Mouse (Mus musculus) intestine, embryonic 16.5 days (tissue): Measurements from ENCODE around the gene Gsdme. TPM values are rescaled to one million over a fixed set of nuclear protein-coding genes. Genes with fewer than 3 reads are reported as not detected.

Source experiments
- ATAC-seq: fragments of 200-750 bp; cut with Nextera tagmentation; 2 replicates; pipeline ENCODE4 v1.8.0; 2017; ENCODE audit warnings: moderate TSS enrichment, moderate library complexity
- H3K27ac ChIP-seq: fragments of 300-500 bp; sonication (generic); 2 replicates; pipeline ENCODE4 v1.5.1; 2014; ENCODE audit warnings: mild to moderate bottlenecking, low read length
- H3K27me3 ChIP-seq: fragments of 300-500 bp; sonication (generic); replicated peaks from 2 replicates; pipeline ENCODE4 v1.6.1; 2014; ENCODE audit warnings: low read length, control low read depth, mixed read lengths; ENCODE audit not compliant: control insufficient read depth, insufficient read depth
- H3K36me3 ChIP-seq: fragments of 300-500 bp; sonication (generic); 2 replicates; pipeline ENCODE4 v1.6.1; 2014; ENCODE audit warnings: low read length, control low read depth; ENCODE audit not compliant: control insufficient read depth, insufficient read depth
- H3K4me1 ChIP-seq: fragments of 300-500 bp; sonication (generic); 2 replicates; pipeline ENCODE4 v1.6.1; 2014; ENCODE audit warnings: low read length, control low read depth, mixed read lengths; ENCODE audit not compliant: control insufficient read depth, insufficient read depth
- H3K4me2 ChIP-seq: fragments of 300-500 bp; sonication (generic); 2 replicates; pipeline ENCODE4 v1.6.1; 2014; ENCODE audit warnings: low read depth, low read length, control low read depth
- H3K4me3 ChIP-seq: fragments of 300-500 bp; sonication (generic); 2 replicates; pipeline ENCODE4 v1.5.1; 2014; ENCODE audit warnings: mild to moderate bottlenecking, low read length
- H3K9ac ChIP-seq: fragments of 300-500 bp; sonication (generic); 2 replicates; pipeline ENCODE4 v1.6.1; 2014; ENCODE audit warnings: low read depth, low read length
- H3K9me3 ChIP-seq: fragments of 300-500 bp; sonication (generic); 2 replicates; pipeline ENCODE4 v1.6.1; 2016; ENCODE audit warnings: low read length, control low read depth; ENCODE audit not compliant: control insufficient read depth
- WGBS: fragments of 180-500 bp; shearing (Covaris S2); extraction: QIAGEN DNeasy Blood & Tissue Kit; methylation state at CpG from one replicate; pipeline ENCODE4 v1.1.7; 2014; 5-methylcytosine and 5-hydroxymethylcytosine counted together
- polyA plus RNA-seq: library from polyadenylated mRNA; unstranded; fragments of >200 nt; fragmentation: Nextera tagmentation; extraction: Ambion mirVana; gene quantifications from 2 replicates; pipeline ENCODE4 v1.2.1, GENCODE M21; 2015

Gene Gsdme
- polyA plus RNA-seq, 1 experiment from 2014 or later = 27.8 TPM

- H3K36me3 ChIP-seq = no peaks in the 10 kb centered on the region
- H3K4me3 ChIP-seq = no peak overlapping the region
- WGBS = 91% methylated on average over 5 of the region's 5 CpGs
- no peak overlapping the region for H3K27ac ChIP-seq
- H3K9ac ChIP-seq = no peak overlapping the region
- no peaks in the 10 kb centered on the region for H3K27me3 ChIP-seq
- no peak for ATAC-seq
- H3K4me1 ChIP-seq = no peaks in the 10 kb centered on the region
- no peaks in the 10 kb centered on the region for H3K9me3 ChIP-seq
- H3K4me2 ChIP-seq = no peak overlapping the region
Measured at GRCm38 (mm10) chr6:50231288-50231687, 32.4 kb downstream of the Gsdme start.

- no peaks in the 10 kb centered on the region for H3K27me3 ChIP-seq
- ATAC-seq = no peak
- no peak overlapping the region for H3K4me3 ChIP-seq
- 76% methylated on average over 5 of the region's 5 CpGs for WGBS
- no peaks in the 10 kb centered on the region for H3K36me3 ChIP-seq
- H3K9me3 ChIP-seq = no peaks in the 10 kb centered on the region
- H3K4me2 ChIP-seq = no peak overlapping the region
- H3K27ac ChIP-seq = no peak overlapping the region
- H3K4me1 ChIP-seq = no peaks in the 10 kb centered on the region
- no peak overlapping the region for H3K9ac ChIP-seq
Measured at GRCm38 (mm10) chr6:50228180-50228579, 35.5 kb downstream of the Gsdme start.

- no peak overlapping the region for H3K9ac ChIP-seq
- no peak overlapping the region for H3K27ac ChIP-seq
- no peaks in the 10 kb centered on the region for H3K4me1 ChIP-seq
- WGBS = 87% methylated on average over 5 of the region's 5 CpGs
- no peaks in the 10 kb centered on the region for H3K27me3 ChIP-seq
- H3K4me2 ChIP-seq = no peak overlapping the region
- H3K9me3 ChIP-seq = no peaks in the 10 kb centered on the region
- ATAC-seq = 0 out of 2 replicates have a peak, but pooled peaks have one; percentile 44
- H3K36me3 ChIP-seq = no peaks in the 10 kb centered on the region
- no peak overlapping the region for H3K4me3 ChIP-seq
Measured at GRCm38 (mm10) chr6:50225232-50225631, 38.4 kb downstream of the Gsdme start.

GRCm38 (mm10) chr6:50223606-50224005 is 40.1 kb downstream of the Gsdme start:
- H3K9me3 ChIP-seq = no peaks in the 10 kb centered on the region
- H3K4me3 ChIP-seq = no peak overlapping the region
- H3K27ac ChIP-seq = no peak overlapping the region
- no peak for ATAC-seq
- H3K27me3 ChIP-seq = no peaks in the 10 kb centered on the region
- WGBS = 92% methylated on average over 4 of the region's 4 CpGs
- no peak overlapping the region for H3K4me2 ChIP-seq
- no peaks in the 10 kb centered on the region for H3K36me3 ChIP-seq
- no peaks in the 10 kb centered on the region for H3K4me1 ChIP-seq
- no peak overlapping the region for H3K9ac ChIP-seq

GRCm38 (mm10) chr6:50222986-50223385 is 40.7 kb downstream of the Gsdme start:
- Histone ChIP-seq H3K27ac (no peak overlapping the region), H3K36me3 (no peaks in the 10 kb centered on the region), H3K4me2 (no peak overlapping the region), H3K4me1 (no peaks in the 10 kb centered on the region), H3K27me3 (no peaks in the 10 kb centered on the region), H3K9me3 (no peaks in the 10 kb centered on the region), H3K9ac (no peak overlapping the region), H3K4me3 (no peak overlapping the region)
- no peak for ATAC-seq
- 74% methylated on average over 5 of the region's 5 CpGs for WGBS

- WGBS = 66% methylated on average over 5 of the region's 5 CpGs
- H3K9me3 ChIP-seq = no peaks in the 10 kb centered on the region
- no peak for ATAC-seq
Measured at GRCm38 (mm10) chr6:50222351-50222750, 41.3 kb downstream of the Gsdme start.

GRCm38 (mm10) chr6:50220863-50221262 is 42.8 kb downstream of the Gsdme start:
- H3K36me3 ChIP-seq = no peaks in the 10 kb centered on the region
- ATAC-seq = no peak
- no peaks in the 10 kb centered on the region for H3K9me3 ChIP-seq
- H3K27me3 ChIP-seq = no peaks in the 10 kb centered on the region
- H3K27ac ChIP-seq = no peak overlapping the region
- no peaks in the 10 kb centered on the region for H3K4me1 ChIP-seq
- WGBS = 56% methylated on average over 6 of the region's 6 CpGs
- H3K4me3 ChIP-seq = no peak overlapping the region
- H3K4me2 ChIP-seq = no peak overlapping the region
- no peak overlapping the region for H3K9ac ChIP-seq

More at GRCm38 (mm10) chr6:50222351-50222750, 41.3 kb downstream of the Gsdme start:
- Histone ChIP-seq H3K27me3 (no peaks in the 10 kb centered on the region), H3K4me2 (no peak overlapping the region), H3K27ac (no peak overlapping the region), H3K4me3 (no peak overlapping the region), H3K4me1 (no peaks in the 10 kb centered on the region), H3K36me3 (no peaks in the 10 kb centered on the region), H3K9ac (no peak overlapping the region)

GRCm38 (mm10) chr6:50219066-50219465 is 44.6 kb downstream of the Gsdme start:
- Histone ChIP-seq H3K4me1 (0 out of 2 replicates have a peak, but pooled peaks cover 4% of the 10 kb centered on the region), H3K9ac (no peak overlapping the region), H3K4me3 (no peak overlapping the region), H3K36me3 (no peaks in the 10 kb centered on the region), H3K4me2 (no peak overlapping the region), H3K27ac (no peak overlapping the region), H3K27me3 (no peaks in the 10 kb centered on the region), H3K9me3 (no peaks in the 10 kb centered on the region)
- 89% methylated on average over 6 of the region's 6 CpGs for WGBS
- no peak for ATAC-seq

- H3K4me3 ChIP-seq = no peak overlapping the region
- 0 out of 2 replicates have a peak, but pooled peaks cover 4% of the 10 kb centered on the region for H3K4me1 ChIP-seq
- no peak overlapping the region for H3K9ac ChIP-seq
- H3K4me2 ChIP-seq = no peak overlapping the region
- H3K27ac ChIP-seq = no peak overlapping the region
- no peak for ATAC-seq
- no peaks in the 10 kb centered on the region for H3K27me3 ChIP-seq
- WGBS = 70% methylated on average over 3 of the region's 3 CpGs
- H3K9me3 ChIP-seq = no peaks in the 10 kb centered on the region
- no peaks in the 10 kb centered on the region for H3K36me3 ChIP-seq
Measured at GRCm38 (mm10) chr6:50218628-50219027, 45.0 kb downstream of the Gsdme start.

- no peaks in the 10 kb centered on the region for H3K27me3 ChIP-seq
- WGBS = 86% methylated on average over 4 of the region's 4 CpGs
- no peaks in the 10 kb centered on the region for H3K36me3 ChIP-seq
- H3K4me3 ChIP-seq = no peak overlapping the region
- no peak for ATAC-seq
- no peak overlapping the region for H3K9ac ChIP-seq
- 0 out of 2 replicates have a peak, but pooled peaks cover 4% of the 10 kb centered on the region for H3K4me1 ChIP-seq
- H3K4me2 ChIP-seq = no peak overlapping the region
- no peak overlapping the region for H3K27ac ChIP-seq
- H3K9me3 ChIP-seq = no peaks in the 10 kb centered on the region
Measured at GRCm38 (mm10) chr6:50215986-50216385, 47.7 kb downstream of the Gsdme start.
